Mouse (Mus musculus): ENCODE measurements around the gene Ldhb.

GRCm38 (mm10) chr6:142477239-142477638 is 30.5 kb downstream of the Ldhb start:
- no peak for TF ChIP-seq TBP (conservative IDR thresholded peaks at IDR 0.05; ENCODE audit: low read depth, low read length)
- no peak for TF ChIP-seq E2F4 (IDR thresholded peaks at IDR 0.05; ENCODE audit: insufficient replicate concordance, low read depth, low read length)
- no peak for TF ChIP-seq CHD2 (IDR thresholded peaks at IDR 0.05; ENCODE audit: low read length)
- no peak for TF ChIP-seq MAX (IDR thresholded peaks at IDR 0.05; ENCODE audit: low read length)
- TF ChIP-seq RAD21 (IDR thresholded peaks at IDR 0.05; ENCODE audit: low read depth, low read length) = peak; percentile 59
- TF ChIP-seq USF1 (IDR thresholded peaks at IDR 0.05; ENCODE audit: low read depth, low read length) = no peak
- TF ChIP-seq POLR2AphosphoS2 (IDR thresholded peaks at IDR 0.05; ENCODE audit: low read depth, low read length) = no peak
- no peak for TF ChIP-seq SIN3A (IDR thresholded peaks at IDR 0.05; ENCODE audit: low read length)
